Mouse (Mus musculus) heart, adult 2 months (tissue): ENCODE results near the gene Iffo2.
"Not testable (repeated sequence)": the region's sequence is repeated elsewhere in the genome, so short reads cannot be mapped to it uniquely, and the experiment has no call there.

Experiments
- CTCF ChIP-seq: fragments of 200-600 bp; IDR thresholded peaks from 2 replicates; pipeline ENCODE4 v1.8.1; 2022; ENCODE audit warnings: antibody characterized with exemption, mild to moderate bottlenecking, moderate library complexity
- EP300 ChIP-seq: fragments of 200-500 bp; IDR thresholded peaks from 2 replicates; pipeline ENCODE4 v1.6.1; 2011; ENCODE audit warnings: low read depth, low read length, control low read depth; ENCODE audit not compliant: insufficient read depth
- POLR2A ChIP-seq: fragments of 200-500 bp; IDR thresholded peaks from 2 replicates; pipeline ENCODE4 v1.6.1; 2011; ENCODE audit warnings: mild to moderate bottlenecking, low read depth, low read length, control low read depth; ENCODE audit not compliant: insufficient read depth

- TF ChIP-seq CTCF, EP300, POLR2A: not testable (repeated sequence)
Measured at GRCm38 (mm10) chr4:139530248-139530647, at the start of gene Iffo2.
